Mouse (Mus musculus) hindbrain, embryonic 11.5 days (tissue): ENCODE measurements around the gene Zzef1. TPM values are rescaled to one million over a fixed set of nuclear protein-coding genes. Genes with fewer than 3 reads are reported as not detected.

Source experiments
- ATAC-seq: fragments of 200-750 bp; cut with Nextera tagmentation; 2 replicates; pipeline ENCODE4 v1.8.0; 2017; ENCODE audit warnings: mild to moderate bottlenecking, moderate TSS enrichment, moderate library complexity; ENCODE audit not compliant: low FRiP score
- DNase-seq: peaks from one replicate; pipeline ENCODE4 v3.0.0-alpha.2; 2015; ENCODE audit warnings: low spot score
- H3K27ac ChIP-seq: fragments of 300-500 bp; sonication (generic); 2 replicates; pipeline ENCODE4 v1.5.1; 2014; ENCODE audit warnings: mild to moderate bottlenecking, low read depth, low read length
- H3K27me3 ChIP-seq: fragments of 300-500 bp; sonication (generic); 2 replicates; pipeline ENCODE4 v1.6.1; 2014; ENCODE audit warnings: mild to moderate bottlenecking, low read length, moderate library complexity, mixed read lengths; ENCODE audit not compliant: control insufficient read depth, insufficient read depth
- H3K36me3 ChIP-seq: fragments of 300-500 bp; sonication (generic); 2 replicates; pipeline ENCODE4 v1.6.1; 2014; ENCODE audit warnings: mild to moderate bottlenecking, low read length, moderate library complexity, mixed read lengths; ENCODE audit not compliant: control insufficient read depth, insufficient read depth
- H3K4me1 ChIP-seq: fragments of 300-500 bp; sonication (generic); replicated peaks from 2 replicates; pipeline ENCODE4 v1.6.1; 2014; ENCODE audit warnings: low read length, mixed read lengths; ENCODE audit not compliant: control insufficient read depth, insufficient read depth
- H3K4me2 ChIP-seq: fragments of 300-500 bp; sonication (generic); replicated peaks from 2 replicates; pipeline ENCODE4 v1.6.1; 2014; ENCODE audit warnings: mild to moderate bottlenecking, low read depth, low read length
- H3K4me3 ChIP-seq: fragments of 300-500 bp; sonication (generic); 2 replicates; pipeline ENCODE4 v1.5.1; 2014; ENCODE audit warnings: low read depth, low read length
- H3K9ac ChIP-seq: fragments of 300-500 bp; sonication (generic); 2 replicates; pipeline ENCODE4 v1.6.1; 2014; ENCODE audit warnings: low read depth, low read length
- H3K9me3 ChIP-seq: fragments of 300-500 bp; sonication (generic); 2 replicates; pipeline ENCODE4 v1.6.1; 2016; ENCODE audit warnings: low read length; ENCODE audit not compliant: control insufficient read depth
- WGBS: fragments of 180-500 bp; shearing (Covaris S2); extraction: QIAGEN DNeasy Blood & Tissue Kit; methylation state at CpG from one replicate; pipeline ENCODE4 v1.1.7; 2014; 5-methylcytosine and 5-hydroxymethylcytosine counted together
- polyA plus RNA-seq: library from polyadenylated mRNA; unstranded; fragments of >200 nt; fragmentation: Nextera tagmentation; extraction: Ambion mirVana; gene quantifications from 2 replicates; pipeline ENCODE4 v1.2.1, GENCODE M21; 2014

Gene Zzef1
- polyA plus RNA-seq, 1 experiment from 2014 or later, result 14.0 TPM

- ATAC-seq (no peak), DNase-seq (no peak)
- whole genome bisulfite sequencing, result 65% methylated on average over 3 of the region's 3 CpGs
- H3K36me3 ChIP-seq, result no peaks in the 10 kb centered on the region
- no peak overlapping the region for H3K4me2 ChIP-seq
- no peaks in the 10 kb centered on the region for H3K27me3 ChIP-seq
- H3K9ac ChIP-seq, result no peak overlapping the region
- no peaks in the 10 kb centered on the region for H3K4me1 ChIP-seq
- H3K27ac ChIP-seq, result no peak overlapping the region
- H3K9me3 ChIP-seq, result no peaks in the 10 kb centered on the region
- H3K4me3 ChIP-seq, result no peak overlapping the region
These were observed 156.2 kb downstream of the Zzef1 start for GRCm38 (mm10) chr11:72952226-72952625.

GRCm38 (mm10) chr11:72952697-72953096 is 156.7 kb downstream of the Zzef1 start:
- H3K27ac ChIP-seq, result no peak overlapping the region
- DNase-seq, result no peak
- no peaks in the 10 kb centered on the region for H3K9me3 ChIP-seq
- H3K36me3 ChIP-seq, result no peaks in the 10 kb centered on the region
- H3K9ac ChIP-seq, result no peak overlapping the region
- ATAC-seq, result no peak
- 92% methylated on average over 6 of the region's 6 CpGs for WGBS
- no peak overlapping the region for H3K4me2 ChIP-seq
- H3K4me3 ChIP-seq, result no peak overlapping the region
- H3K27me3 ChIP-seq, result no peaks in the 10 kb centered on the region
- no peaks in the 10 kb centered on the region for H3K4me1 ChIP-seq

- H3K27me3 ChIP-seq, result no peaks in the 10 kb centered on the region
- H3K27ac ChIP-seq, result no peak overlapping the region
- no peaks in the 10 kb centered on the region for H3K36me3 ChIP-seq
- DNase-seq, result no peak
- H3K4me1 ChIP-seq, result no peaks in the 10 kb centered on the region
- H3K9ac ChIP-seq, result no peak overlapping the region
- ATAC-seq, result no peak
- no peak overlapping the region for H3K4me2 ChIP-seq
- 60% methylated on average over 1 of the region's 1 CpGs for WGBS
- H3K9me3 ChIP-seq, result no peaks in the 10 kb centered on the region
- no peak overlapping the region for H3K4me3 ChIP-seq
These were observed 157.1 kb downstream of the Zzef1 start for GRCm38 (mm10) chr11:72953116-72953439.

GRCm38 (mm10) chr11:72953440-72954151 is 157.6 kb downstream of the Zzef1 start:
- no peaks in the 10 kb centered on the region for H3K9me3 ChIP-seq
- DNase-seq, result no peak

GRCm38 (mm10) chr11:72954216-72954615 is 158.2 kb downstream of the Zzef1 start:
- H3K27me3 ChIP-seq, result peaks cover 4% of the 10 kb centered on the region; the same call in 1 of the 2 replicates
- no peak overlapping the region for H3K4me3 ChIP-seq
- no peak for DNase-seq
- no peaks in the 10 kb centered on the region for H3K9me3 ChIP-seq
- 90% methylated on average over 4 of the region's 4 CpGs for WGBS
- no peaks in the 10 kb centered on the region for H3K36me3 ChIP-seq
- H3K4me1 ChIP-seq, result no peaks in the 10 kb centered on the region
- H3K27ac ChIP-seq, result no peak overlapping the region
- ATAC-seq, result no peak
- no peak overlapping the region for H3K4me2 ChIP-seq
- H3K9ac ChIP-seq, result no peak overlapping the region

More at GRCm38 (mm10) chr11:72953440-72954151, 157.6 kb downstream of the Zzef1 start:
- WGBS, result 89% methylated on average over 4 of the region's 4 CpGs
- Histone ChIP-seq H3K27ac (no peak overlapping the region), H3K4me1 (no peaks in the 10 kb centered on the region), H3K9ac (no peak overlapping the region), H3K36me3 (no peaks in the 10 kb centered on the region), H3K4me3 (no peak overlapping the region), H3K27me3 (no peaks in the 10 kb centered on the region), H3K4me2 (no peak overlapping the region)
- ATAC-seq, result no peak

GRCm38 (mm10) chr11:72955339-72955974 is 159.4 kb downstream of the Zzef1 start:
- Histone ChIP-seq H3K4me2 (no peak overlapping the region), H3K9me3 (no peaks in the 10 kb centered on the region), H3K9ac (no peak overlapping the region), H3K27me3 (peaks cover 14% of the 10 kb centered on the region), H3K4me1 (no peaks in the 10 kb centered on the region), H3K27ac (no peak overlapping the region), H3K36me3 (no peaks in the 10 kb centered on the region), H3K4me3 (no peak overlapping the region)
- DNase-seq (no peak), ATAC-seq (no peak)
- WGBS, result 63% methylated on average over 5 of the region's 5 CpGs

- ATAC-seq (no peak), DNase-seq (no peak)
- H3K4me1 ChIP-seq, result 0 out of 2 replicates have a peak, but pooled peaks cover 3% of the 10 kb centered on the region
- no peak overlapping the region for H3K27ac ChIP-seq
- H3K36me3 ChIP-seq, result no peaks in the 10 kb centered on the region
- H3K4me3 ChIP-seq, result no peak overlapping the region
- H3K4me2 ChIP-seq, result no peak overlapping the region
- H3K9ac ChIP-seq, result no peak overlapping the region
- H3K9me3 ChIP-seq, result no peaks in the 10 kb centered on the region
- WGBS, result 57% methylated on average over 2 of the region's 2 CpGs
- H3K27me3 ChIP-seq, result peaks cover 32% of the 10 kb centered on the region
These were observed 161.3 kb downstream of the Zzef1 start for GRCm38 (mm10) chr11:72957318-72957717.

GRCm38 (mm10) chr11:72959924-72960679 is 164.1 kb downstream of the Zzef1 start:
- H3K4me1 ChIP-seq, result 0 out of 2 replicates have a peak, but pooled peaks cover 3% of the 10 kb centered on the region
- no peak overlapping the region for H3K4me3 ChIP-seq
- H3K9me3 ChIP-seq, result no peaks in the 10 kb centered on the region
- no peak overlapping the region for H3K4me2 ChIP-seq
- WGBS, result 15% methylated on average over 14 of the region's 15 CpGs
- H3K27ac ChIP-seq, result no peak overlapping the region
- DNase-seq (no peak), ATAC-seq (no peak)
- H3K36me3 ChIP-seq, result no peaks in the 10 kb centered on the region
- peaks cover 37% of the 10 kb centered on the region for H3K27me3 ChIP-seq
- no peak overlapping the region for H3K9ac ChIP-seq
